Mouse (Mus musculus): ENCODE data around the gene Mlst8. TPM values are rescaled to one million over a fixed set of nuclear protein-coding genes. Genes with fewer than 3 reads are reported as not detected.

Gene Mlst8
- total and polyA plus RNA-seq, 3 experiments, result 10.0 to 24.7 (median 14.0) TPM

DNA sequence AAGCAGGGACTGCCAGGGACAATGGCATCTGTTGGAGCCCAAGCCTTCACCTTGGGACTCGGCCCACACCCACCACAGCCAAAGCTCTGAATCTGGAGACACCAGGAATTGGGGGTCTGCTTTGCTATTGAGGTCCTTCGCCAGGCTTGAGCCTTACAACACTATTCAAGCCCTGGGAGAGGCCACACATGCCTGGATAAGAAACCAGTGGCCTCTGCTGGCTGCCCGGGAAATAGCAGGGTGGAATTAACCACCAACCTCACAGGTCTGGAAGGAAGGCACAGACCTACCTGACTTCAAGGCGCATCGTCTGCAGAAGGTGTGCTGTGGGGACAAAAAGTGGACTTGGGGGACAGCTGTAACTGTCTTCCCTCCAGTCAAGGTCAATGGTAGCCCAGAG lies 34.7 kb upstream of the Mlst8 start:
- Histone ChIP-seq H3K9me3 (replicated peaks; ENCODE audit: low read length) (no peaks in the 10 kb centered on the region), H3K4me1 (ENCODE audit: control insufficient read depth in 1 of 2, insufficient read depth in 2 of 2) (no peaks in the 10 kb centered on the region), H3K27me3 (replicated peaks) (no peaks in the 10 kb centered on the region), H3K79me2 (replicated peaks; ENCODE audit: control insufficient read depth, extremely low read depth, insufficient read depth, poor library complexity, severe bottlenecking) (no peaks in the 10 kb centered on the region), H3K27ac (ENCODE audit: insufficient read depth, low read depth) (no peak overlapping the region), H3K9ac (ENCODE audit: insufficient read depth, low read depth) (no peak overlapping the region), H3K36me3 (replicated peaks in 1 of 2; ENCODE audit: control insufficient read depth in 1 of 2, insufficient read depth in 1 of 2, low read length in 1 of 2) (peaks cover 90 to 98% of the 10 kb centered on the region in 2 experiments), H3K4me3 (replicated peaks in 1 of 3; ENCODE audit: low read depth in 2 of 3, low read length in 2 of 3, poor library complexity in 1 of 3) (no peak overlapping the region), H3K4me2 (ENCODE audit: insufficient read depth, low read depth, poor library complexity, severe bottlenecking) (no peak overlapping the region)
- dilution Hi-C loops (cut with MboI; ENCODE audit: extremely low pct_ligation_motif_present, extremely low pct_unique_long_range_greater_than_20kb, low sequenced_read_pairs), result no loop called here
- in situ Hi-C loops (cut with MboI; ENCODE audit: low pct_ligation_motif_present, low pct_unique_long_range_greater_than_20kb, low sequenced_read_pairs), result no loop called here
- DNase-seq (ENCODE audit: extremely low read depth), result peak; percentile 27
- TF ChIP-seq POLR2A (IDR thresholded peaks at IDR 0.05; ENCODE audit: low read depth, low read length) (no peak), CTCF (conservative IDR thresholded peaks at IDR 0.05 in 1 of 2, IDR thresholded peaks at IDR 0.05 in 1 of 2; ENCODE audit: low read depth in 2 of 2, low read length in 2 of 2) (peak; percentile 21 to 58; a peak in 2 of 4 replicates), RAD21 (IDR thresholded peaks at IDR 0.05; ENCODE audit: low read depth, low read length) (peak; percentile 43), SMC3 (IDR thresholded peaks at IDR 0.05; ENCODE audit: low read depth, low read length) (peak; percentile 36)

DNA sequence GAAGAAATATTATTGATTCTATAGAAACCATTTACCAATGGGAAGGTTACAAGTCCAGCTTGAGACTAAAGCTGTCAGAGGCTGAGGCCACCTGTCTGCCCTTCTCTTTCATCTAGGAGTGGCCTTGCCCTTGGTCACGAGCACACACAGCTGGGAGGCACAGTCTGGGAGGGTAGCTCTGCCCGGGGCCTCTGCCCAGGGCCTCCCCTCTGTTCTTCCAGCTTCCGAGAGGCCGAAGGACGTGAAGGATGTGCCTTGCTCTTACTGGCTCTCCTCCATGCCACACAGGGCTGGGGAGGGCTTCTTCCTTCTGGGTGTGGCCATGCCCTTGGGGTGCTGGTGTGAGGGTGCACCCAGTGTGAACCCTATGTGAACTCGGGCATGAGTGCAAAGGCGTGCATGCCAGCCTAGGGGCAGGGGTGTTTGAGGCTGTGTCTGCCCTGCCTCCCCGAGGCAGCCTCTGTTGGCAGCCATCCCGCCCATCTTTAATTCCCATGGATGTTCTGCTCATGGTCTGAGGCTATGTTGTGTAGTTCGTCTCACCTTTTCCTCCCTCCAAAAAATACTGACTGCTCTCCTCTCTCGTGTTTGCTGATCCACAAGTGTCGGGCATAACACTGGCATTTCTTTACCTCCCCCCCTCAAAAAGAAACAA lies 29.1 kb upstream of the Mlst8 start:
- H3K4me3 ChIP-seq (replicated peaks in 1 of 3; ENCODE audit: low read depth in 2 of 3, low read length in 2 of 3, poor library complexity in 1 of 3), result no peak overlapping the region
- H3K4me1 ChIP-seq (ENCODE audit: control insufficient read depth in 1 of 2, insufficient read depth in 2 of 2), result no peaks in the 10 kb centered on the region
- dilution Hi-C loops (cut with MboI; ENCODE audit: extremely low pct_ligation_motif_present, extremely low pct_unique_long_range_greater_than_20kb, low sequenced_read_pairs) (no loop called here), in situ Hi-C loops (cut with MboI; ENCODE audit: low pct_ligation_motif_present, low pct_unique_long_range_greater_than_20kb, low sequenced_read_pairs) (no loop called here)
- H3K9me3 ChIP-seq (replicated peaks; ENCODE audit: low read length), result no peaks in the 10 kb centered on the region
- no peaks in the 10 kb centered on the region for H3K27me3 ChIP-seq (replicated peaks)
- no peaks in the 10 kb centered on the region for H3K79me2 ChIP-seq (replicated peaks; ENCODE audit: control insufficient read depth, extremely low read depth, insufficient read depth, poor library complexity, severe bottlenecking)
- H3K4me2 ChIP-seq (ENCODE audit: insufficient read depth, low read depth, poor library complexity, severe bottlenecking), result no peak overlapping the region
- H3K27ac ChIP-seq (ENCODE audit: insufficient read depth, low read depth), result no peak overlapping the region
- H3K9ac ChIP-seq (ENCODE audit: insufficient read depth, low read depth), result no peak overlapping the region
- TF ChIP-seq JUND (conservative IDR thresholded peaks at IDR 0.05; ENCODE audit: low read depth, low read length) (no peak), SIN3A (IDR thresholded peaks at IDR 0.05; ENCODE audit: low read length) (no peak), ZMIZ1 (IDR thresholded peaks at IDR 0.05; ENCODE audit: low read depth, low read length) (no peak), RCOR1 (conservative IDR thresholded peaks at IDR 0.05; ENCODE audit: low read depth, low read length) (no peak), CHD2 (IDR thresholded peaks at IDR 0.05; ENCODE audit: low read length) (no peak), TCF12 (IDR thresholded peaks at IDR 0.05; ENCODE audit: low read depth, low read length) (no peak), SMC3 (IDR thresholded peaks at IDR 0.05; ENCODE audit: low read depth, low read length) (no peak)
- DNase-seq (ENCODE audit: extremely low read depth), result no peak
- peaks cover 77 to 99% of the 10 kb centered on the region in 2 experiments for H3K36me3 ChIP-seq (replicated peaks in 1 of 2; ENCODE audit: control insufficient read depth in 1 of 2, insufficient read depth in 1 of 2, low read length in 1 of 2)

DNA sequence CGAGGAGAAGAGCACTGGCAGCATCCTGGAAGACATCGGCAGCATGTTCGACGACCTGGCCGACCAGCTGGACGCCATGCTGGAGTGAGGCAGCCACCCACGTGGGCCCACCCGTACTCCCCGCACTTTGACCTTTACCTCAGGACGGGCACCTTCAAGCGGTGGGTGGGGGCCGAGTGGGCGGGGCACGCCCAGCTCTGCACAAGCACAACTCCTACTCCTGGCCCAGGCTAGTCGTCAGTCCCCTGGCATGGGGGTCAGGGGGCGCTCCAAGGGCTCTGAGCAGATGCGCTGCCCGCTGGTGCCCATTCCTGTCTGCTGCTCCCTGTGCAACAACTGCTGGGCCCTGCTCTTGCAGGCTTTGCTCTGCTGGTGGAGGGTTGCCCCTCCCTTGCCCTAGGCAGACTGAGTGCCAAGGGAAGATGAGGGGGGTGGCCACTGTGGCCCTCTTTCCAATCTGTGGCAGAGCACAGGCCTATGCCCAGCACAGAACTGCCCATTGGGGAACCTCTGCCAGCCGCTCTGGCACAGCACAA lies 28.3 kb upstream of the Mlst8 start:
- dilution Hi-C loops (cut with MboI; ENCODE audit: extremely low pct_ligation_motif_present, extremely low pct_unique_long_range_greater_than_20kb, low sequenced_read_pairs), result no loop called here
- no peak for DNase-seq (ENCODE audit: extremely low read depth)
- H3K9me3 ChIP-seq (replicated peaks; ENCODE audit: low read length), result no peaks in the 10 kb centered on the region
- peaks cover 71 to 93% of the 10 kb centered on the region in 2 experiments for H3K36me3 ChIP-seq (replicated peaks in 1 of 2; ENCODE audit: control insufficient read depth in 1 of 2, insufficient read depth in 1 of 2, low read length in 1 of 2)
- in situ Hi-C loops (cut with MboI; ENCODE audit: low pct_ligation_motif_present, low pct_unique_long_range_greater_than_20kb, low sequenced_read_pairs), result no loop called here
- no peak overlapping the region for H3K4me2 ChIP-seq (ENCODE audit: insufficient read depth, low read depth, poor library complexity, severe bottlenecking)
- H3K4me1 ChIP-seq (ENCODE audit: control insufficient read depth in 1 of 2, insufficient read depth in 2 of 2), result no peaks in the 10 kb centered on the region
- no peaks in the 10 kb centered on the region for H3K79me2 ChIP-seq (replicated peaks; ENCODE audit: control insufficient read depth, extremely low read depth, insufficient read depth, poor library complexity, severe bottlenecking)
- H3K4me3 ChIP-seq (replicated peaks in 1 of 3; ENCODE audit: low read depth in 2 of 3, low read length in 2 of 3, poor library complexity in 1 of 3), result no peak overlapping the region
- no peak overlapping the region for H3K9ac ChIP-seq (ENCODE audit: insufficient read depth, low read depth)
- no peak overlapping the region for H3K27ac ChIP-seq (ENCODE audit: insufficient read depth, low read depth)
- no peaks in the 10 kb centered on the region for H3K27me3 ChIP-seq (replicated peaks)
- TF ChIP-seq EP300 (IDR thresholded peaks at IDR 0.05; ENCODE audit: low read length), result no peak
- 0 out of 2 replicates have a peak, but pooled peaks have one; percentile 2 for TF ChIP-seq POLR2A (IDR thresholded peaks at IDR 0.05; ENCODE audit: low read depth, low read length)

All from CH12.LX (cell line).